Mouse (Mus musculus) megakaryocyte, embryonic 14.5 days (primary cell): ENCODE data around the gene Nipsnap3a.

Experiments
- FLI1 ChIP-seq: IDR thresholded peaks from 2 replicates; pipeline ENCODE4 v1.6.1; 2012; ENCODE audit warnings: low read length, inconsistent platforms, mixed read lengths
- GATA1 ChIP-seq: IDR thresholded peaks from 3 replicates; pipeline ENCODE4 v1.6.1; 2012; ENCODE audit warnings: mixed read lengths, low read length, inconsistent platforms, borderline replicate concordance

DNA sequence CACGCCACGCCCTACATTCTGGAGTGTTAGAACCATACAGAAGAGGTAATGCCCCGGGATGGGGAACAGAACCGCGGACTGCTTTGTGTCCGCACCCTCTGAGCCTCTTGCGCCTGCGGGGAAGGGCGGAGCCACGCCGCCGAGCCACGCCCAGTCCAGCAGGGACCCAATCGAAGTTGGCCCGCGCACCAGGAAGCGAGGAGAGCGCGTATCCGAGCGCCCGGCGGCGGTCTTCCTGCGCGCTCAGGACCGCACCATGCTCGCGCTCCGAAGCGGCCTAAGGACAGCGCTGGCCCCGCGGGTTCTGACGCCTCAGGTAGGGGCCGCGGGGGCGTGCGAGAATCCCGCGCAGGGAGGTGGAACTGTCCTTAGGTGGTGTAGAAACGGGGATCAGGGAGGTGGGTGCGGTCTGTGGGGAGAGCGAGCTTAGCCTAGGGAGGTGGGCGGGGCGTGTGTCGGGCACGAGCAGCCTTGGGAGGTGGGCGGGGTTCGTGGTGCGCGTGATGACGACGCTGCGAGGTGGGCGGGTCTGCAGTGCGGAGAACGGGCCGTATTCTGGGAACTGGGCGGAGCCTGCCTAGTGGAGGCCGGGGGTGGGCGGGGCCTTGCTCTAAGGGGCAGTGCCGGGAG is 22.8 kb downstream of the Nipsnap3a start, which contains the start of gene Nipsnap3b:
- no peak for TF ChIP-seq GATA1
- no peak for TF ChIP-seq FLI1
